In the genomic region with DNA sequence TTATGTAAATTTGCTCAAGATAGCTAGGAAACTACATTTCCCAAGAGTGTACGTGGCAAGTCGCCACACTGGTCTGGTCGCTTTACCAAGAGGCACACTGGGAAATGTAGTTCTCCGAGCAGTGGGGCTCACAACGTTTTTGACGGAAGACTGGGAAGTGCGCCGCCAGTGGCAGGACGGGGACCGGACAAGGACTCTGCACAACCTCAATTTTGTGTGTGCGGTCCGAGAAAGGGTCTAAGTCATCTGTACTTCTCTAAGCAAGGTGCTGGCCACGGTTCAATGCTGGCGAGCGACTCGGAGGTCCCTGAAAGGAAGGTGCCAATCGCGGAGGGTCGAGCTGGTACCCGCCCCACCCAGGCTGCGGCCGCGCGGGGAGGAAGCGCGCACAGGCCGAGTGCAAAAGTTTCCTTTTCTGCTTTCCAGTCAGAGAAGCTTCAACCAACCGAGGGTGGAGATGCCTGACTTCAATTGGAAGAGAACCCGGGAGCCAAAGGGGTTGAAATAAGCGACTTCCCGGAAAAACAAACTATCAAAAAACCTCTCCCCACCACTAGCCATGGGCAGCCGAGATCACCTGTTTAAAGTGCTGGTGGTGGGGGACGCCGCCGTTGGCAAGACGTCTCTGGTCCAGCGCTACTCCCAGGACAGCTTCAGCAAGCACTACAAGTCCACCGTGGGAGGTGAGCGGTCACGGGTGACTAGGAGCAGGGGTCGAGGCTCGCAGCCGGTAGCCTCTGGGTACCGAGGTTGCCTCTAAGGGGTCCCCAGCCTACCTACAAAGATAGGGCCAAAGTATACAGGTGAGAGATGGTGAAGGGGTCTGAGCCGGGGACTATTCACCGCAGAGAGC, we compare ENCODE assay signal across 8 mouse cellular contexts. TPM values are rescaled to one million over a fixed set of nuclear protein-coding genes. Genes with fewer than 3 reads are reported as not detected.
DNase-seq lines count a peak whose midpoint lies in the region; ATAC-seq and TF ChIP-seq lines count a peak whose summit lies in the region.

Gene Rab29 (plus strand): TSS at position 132 of the 853 bp plus-strand sequence.

- no peak for TF ChIP-seq EP300 in ES-Bruce4 (IDR thresholded peaks at IDR 0.05; ENCODE audit: insufficient read depth, low read depth, low read length)

- peak; percentile 87 for TF ChIP-seq CTCF in ES-Bruce4 (IDR thresholded peaks at IDR 0.05; ENCODE audit: low read depth, low read length)
- peak; percentile 85 for TF ChIP-seq CTCF in lung, adult 2 months (IDR thresholded peaks at IDR 0.05; ENCODE audit: insufficient read depth, low read length)

- no peaks in the 10 kb centered on the region for H3K9me3 ChIP-seq in ES-Bruce4 (replicated peaks; ENCODE audit: control insufficient read depth, insufficient read depth, low read length, poor library complexity, severe bottlenecking)
- no peaks in the 10 kb centered on the region for H3K9me3 ChIP-seq in forebrain, embryonic 15.5 days

- peak; percentile 73 for DNase-seq in cerebellum, adult 11-12 months
- DNase-seq in heart, postnatal 25 days (ENCODE audit: low spot score) = peak; percentile 86
- peak; percentile 83 to 95 for DNase-seq in layer of hippocampus, adult 18-20 months (ENCODE audit: low spot score in 2 of 2)
- DNase-seq in lung, adult 2 months = peak; percentile 90
- peak; percentile 78 to 85 for DNase-seq in thymus, adult 18-20 months

- ATAC-seq in forebrain, embryonic 15.5 days (replicated peaks) = peak; percentile 99
- ATAC-seq in neutrophil, adult 5-6 weeks (ENCODE audit: extremely low read depth, insufficient number of reproducible peaks, low FRiP score, poor library complexity, severe bottlenecking) = peak; percentile 99

- peak within 1 kb of the TSS; percentile 80 for H3K4me3 ChIP-seq in ES-Bruce4 (ENCODE audit: low read depth, low read length)
- H3K4me3 ChIP-seq in forebrain, embryonic 15.5 days = peak within 1 kb of the TSS; percentile 63
- H3K4me3 ChIP-seq in lung, adult 2 months (replicated peaks; ENCODE audit: extremely low read depth, low read depth, low read length) = peak within 1 kb of the TSS; percentile 84

- no peaks in the 10 kb centered on the region for H3K4me1 ChIP-seq in ES-Bruce4 (ENCODE audit: control insufficient read depth, insufficient read depth, low read length)
- H3K4me1 ChIP-seq in forebrain, embryonic 15.5 days = peaks cover 6% of the 10 kb centered on the region
- H3K4me1 ChIP-seq in lung, adult 2 months (ENCODE audit: control insufficient read depth, insufficient read depth, low read length) = no peaks in the 10 kb centered on the region; the same call in 1 of the 2 replicates

- peak within 1 kb of the TSS; percentile 75 for H3K4me2 ChIP-seq in forebrain, embryonic 15.5 days (replicated peaks)

- intact Hi-C loops in heart, postnatal 25 days (cut with DNase I) = loop anchor here (2.0 kb wide), 2 partner anchors 43 kb away; partner anchors contain the start of gene Nucks1

- peak within 1 kb of the TSS; percentile 15 for H3K9ac ChIP-seq in ES-Bruce4 (ENCODE audit: low read depth, poor library complexity, severe bottlenecking)
- peak within 1 kb of the TSS; percentile 47 for H3K9ac ChIP-seq in forebrain, embryonic 15.5 days (replicated peaks)

- no peak within 1 kb of the TSS for H3K27ac ChIP-seq in ES-Bruce4 (ENCODE audit: insufficient read depth, low read length)
- no peak within 1 kb of the TSS for H3K27ac ChIP-seq in forebrain, embryonic 15.5 days (replicated peaks)

- no peaks in the 10 kb centered on the region for H3K36me3 ChIP-seq in ES-Bruce4 (ENCODE audit: control insufficient read depth, insufficient read depth, low read length, poor library complexity, severe bottlenecking)
- H3K36me3 ChIP-seq in forebrain, embryonic 15.5 days = no peaks in the 10 kb centered on the region

- H3K27me3 ChIP-seq in ES-Bruce4 (ENCODE audit: control insufficient read depth, insufficient read depth, low read length, poor library complexity, severe bottlenecking) = no peaks in the 10 kb centered on the region
- no peaks in the 10 kb centered on the region for H3K27me3 ChIP-seq in forebrain, embryonic 15.5 days

- WGBS in forebrain, embryonic 15.5 days = 2% methylated on average over 46 of the region's 46 CpGs
- 1% methylated on average over 46 of the region's 46 CpGs for WGBS in lung, adult 2 months

- no peak for TF ChIP-seq POLR2A in ES-Bruce4 (IDR thresholded peaks at IDR 0.05; ENCODE audit: insufficient read depth, low read length)
- TF ChIP-seq POLR2A in lung, adult 2 months (IDR thresholded peaks at IDR 0.05; ENCODE audit: borderline replicate concordance, extremely low read depth, low read depth, low read length) = peak; percentile 59; the same call in 1 of the 2 replicates

RNA-seq across cellular contexts. Expression of gene Rab29, which starts in this region (rescaled TPM):
- polyA plus RNA-seq in ES-Bruce4 (2011; ENCODE audit: insufficient read depth, insufficient read length, low read depth, missing spikeins) = 4.3 and 9.6 TPM in 2 replicates
- polyA plus RNA-seq in forebrain, embryonic 15.5 days (2015; fragmentation: Nextera tagmentation; extraction: Ambion mirVana) = 8.0 and 8.6 TPM in 2 replicates
- 10 to 100 TPM; 11.8 to 12.8 TPM for total RNA-seq in heart, postnatal 25 days (2021)
- total RNA-seq in layer of hippocampus, adult 18-20 months (2021) = 1 to 10 TPM; 6.8 to 8.7 TPM
- 22.2 and 31.5 TPM in 2 replicates for polyA plus RNA-seq in lung, adult 2 months (2012; rRNA removed)
- 19.1 and 24.7 TPM in 2 replicates for total RNA-seq in neutrophil, adult 5-6 weeks (2017)
